Mouse (Mus musculus) CD4-positive, CD25-positive, alpha-beta regulatory T cell, adult 9 weeks (primary cell): ENCODE measurements around the gene Zfp654. TPM values are rescaled to one million over a fixed set of nuclear protein-coding genes. Genes with fewer than 3 reads are reported as not detected.

Source experiments
- polyA plus RNA-seq: library from polyadenylated mRNA; unstranded; fragments of 100-300 nt; shearing (Covaris generic); gene quantifications from one replicate; pipeline ENCODE4 v1.2.1, GENCODE M21; 2017

The Zfp654 gene
- 8.8 TPM for polyA plus RNA-seq

GRCm38 (mm10) chr16:64851563-64852362 is at the start of gene Zfp654, which contains the start of gene Cggbp1:
Gene Zfp654 (minus strand): TSS chr16:64851652.
Gene Cggbp1 (plus strand): TSS chr16:64851996.

GRCm38 (mm10) chr16:64770521-64771430 is 80.7 kb downstream of the Zfp654 start, which contains the start of gene 4930453N24Rik:
Gene 4930453N24Rik (minus strand): TSS chr16:64771161.

Other genes starting within 250 kb of the Zfp654 start
- gene Csnka2ip, start 249.2 kb downstream of the Zfp654 start, polyA plus RNA-seq: not detected
- gene 4930453N24Rik, start 80.5 kb downstream of the Zfp654 start, polyA plus RNA-seq: 43.4 TPM
- 52.2 TPM for gene Cggbp1, start 344 bp upstream of the Zfp654 start, polyA plus RNA-seq